Mouse (Mus musculus) T-helper 2 cell (primary cell): Measurements from ENCODE around the gene Ly75.

Experiments used
- in situ Hi-C: fragments of 300-600 bp; cut with MboI, MseI; formaldehyde crosslinking; loops from one replicate; pipeline ENCODE4 v1.15.1; 2025; ENCODE audit warnings: high pct_unique_total_duplicates

The Ly75 gene

DNA sequence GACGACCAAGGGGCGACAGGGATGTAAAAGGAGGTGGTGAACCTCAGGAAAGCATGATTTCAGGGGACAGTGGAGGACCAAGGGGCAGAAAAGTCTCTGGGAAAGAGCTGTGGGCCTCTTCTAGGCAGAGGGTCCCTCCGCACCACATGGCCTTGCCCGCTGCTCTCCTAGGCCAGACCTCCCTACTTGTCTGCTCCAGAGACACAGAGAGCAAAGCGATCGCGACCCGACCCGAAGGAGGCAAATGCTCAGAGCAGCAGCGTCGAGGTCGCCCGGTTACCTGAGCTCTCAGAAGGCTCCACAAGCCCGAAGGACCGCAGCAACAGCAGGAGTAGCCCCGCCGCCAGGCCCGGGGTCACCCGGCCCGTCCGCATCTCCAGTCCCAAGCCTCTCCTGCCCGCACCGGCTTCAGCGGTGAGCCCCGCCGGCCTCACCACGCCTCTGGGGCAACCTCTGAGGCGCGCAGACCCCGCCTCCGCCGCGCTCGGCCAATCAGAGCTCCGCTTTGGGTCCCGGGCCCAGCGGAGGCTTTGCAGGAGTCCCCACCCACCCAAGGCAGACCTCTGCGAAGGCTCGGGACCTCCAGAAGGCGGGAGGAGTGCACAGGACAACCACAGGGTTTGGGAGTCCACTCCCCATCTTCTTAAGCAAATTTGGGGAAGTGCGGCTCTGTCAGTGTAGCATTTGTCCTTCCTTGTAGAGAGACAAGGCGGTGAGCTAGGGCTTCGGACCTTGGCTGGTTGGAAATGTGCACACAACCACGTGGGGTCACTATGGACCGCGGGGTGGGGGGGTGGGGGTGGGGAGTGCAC lies at the start of gene Ly75:
Gene Ly75 (minus strand): TSS at position 446 of the 812 bp plus-strand sequence.
- in situ Hi-C loops, result no loop called here

DNA sequence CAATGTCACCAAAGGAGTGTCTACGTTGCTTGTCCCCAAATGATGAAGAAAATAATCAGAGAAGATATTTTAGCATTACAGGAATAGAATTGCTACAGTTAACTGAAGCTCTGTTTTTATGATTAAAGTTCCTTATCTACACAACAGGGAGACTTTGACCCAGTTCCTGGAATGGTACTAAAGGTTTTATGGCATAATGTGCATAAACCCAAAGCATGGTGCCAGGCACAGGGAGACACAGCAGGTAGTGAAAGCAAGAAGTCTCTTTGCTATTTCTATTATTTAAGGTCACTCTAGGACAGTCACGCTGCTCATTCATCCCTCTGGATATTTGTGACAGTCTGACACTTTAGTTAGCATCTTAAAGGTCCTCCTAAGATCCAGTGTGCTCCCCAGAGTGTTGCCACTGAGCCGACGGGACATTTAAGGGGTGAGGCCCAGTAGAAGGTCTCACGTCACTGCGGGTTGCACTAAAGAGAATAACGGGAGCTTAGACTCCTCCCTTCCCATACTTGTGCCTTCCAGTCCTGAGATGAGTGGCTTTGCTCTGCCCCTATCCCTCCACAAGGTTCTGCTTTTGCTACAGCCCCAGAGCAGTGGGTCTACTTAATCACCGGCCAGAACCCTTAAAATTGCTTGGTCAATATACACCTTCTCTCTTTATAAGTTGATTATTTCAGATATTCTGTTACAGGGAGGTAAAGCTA lies 47.4 kb upstream of the Ly75 start:
- in situ Hi-C loops, result no loop called here

DNA sequence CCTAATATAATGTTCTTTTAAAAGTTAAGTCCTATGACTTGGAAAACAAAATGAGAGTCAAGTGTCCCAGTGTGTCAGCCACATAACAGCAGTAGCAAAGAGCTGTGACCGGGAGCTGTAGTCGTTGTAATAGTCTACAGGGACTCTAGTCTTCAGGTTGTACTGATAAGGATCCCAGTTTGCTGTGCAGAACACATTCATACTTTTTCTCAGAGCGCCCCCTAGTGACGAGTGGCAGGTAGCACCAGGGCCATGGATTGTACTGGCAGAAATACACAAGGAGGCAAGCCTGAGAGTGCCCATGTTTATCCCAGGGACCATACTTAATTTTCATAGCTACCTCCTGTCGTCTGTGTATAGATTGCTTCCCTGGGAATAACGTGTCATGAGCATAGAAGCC lies 35.0 kb upstream of the Ly75 start:
- in situ Hi-C loops, result loop anchor here (5.0 kb wide), 1 partner anchor 61 kb away; no protein-coding TSS in a partner anchor

DNA sequence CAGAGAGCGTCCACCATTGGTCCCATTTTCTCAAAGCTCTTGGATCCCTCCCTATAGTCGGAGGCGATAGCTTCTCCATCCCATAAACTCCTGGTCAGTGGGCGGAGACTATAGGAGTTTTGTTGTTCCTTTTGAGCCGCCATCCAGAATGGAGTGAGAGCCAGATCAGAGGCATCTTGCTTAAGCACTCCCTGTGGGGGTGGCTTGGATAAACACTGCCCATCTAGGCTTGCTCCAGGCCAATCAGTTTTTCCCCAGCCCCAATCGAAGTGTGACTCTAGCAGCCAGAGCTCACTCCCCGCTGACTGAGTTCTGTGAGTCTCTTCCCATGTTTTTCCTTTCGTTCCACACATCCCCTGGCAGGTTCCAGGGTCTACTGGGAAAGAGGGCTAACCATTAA lies 31.2 kb upstream of the Ly75 start:
- in situ Hi-C loops, result no loop called here

DNA sequence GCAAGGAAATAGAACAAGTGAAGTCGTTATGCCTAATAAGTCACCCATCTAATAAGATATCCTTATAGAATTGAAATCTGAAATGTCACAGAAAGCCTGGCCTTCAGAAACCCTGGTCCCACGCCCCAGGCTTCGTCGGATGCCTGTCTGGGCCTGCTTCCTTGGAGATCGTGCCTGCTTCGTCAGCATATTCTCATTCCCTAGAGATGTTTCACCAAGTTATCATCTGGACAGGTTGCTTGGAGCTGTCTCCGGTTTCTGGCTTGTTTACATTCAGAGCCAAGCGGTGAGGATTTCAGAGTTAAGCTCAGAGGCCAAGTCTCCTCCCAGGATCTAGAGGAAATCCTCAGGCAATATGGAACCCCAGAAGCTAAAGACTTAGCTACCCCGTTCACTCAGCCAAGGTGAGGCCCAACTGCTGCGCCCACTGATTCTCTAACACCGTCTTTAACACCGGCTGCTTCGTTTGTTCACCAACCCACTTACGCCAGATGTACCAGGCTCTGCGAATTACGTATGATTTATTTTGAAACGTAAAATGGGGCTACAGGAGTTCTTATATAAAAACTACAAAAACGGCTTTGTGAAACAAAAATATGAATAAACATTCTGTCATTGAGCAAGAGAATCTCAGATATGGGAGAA lies 30.0 kb upstream of the Ly75 start:
- in situ Hi-C loops, result no loop called here

DNA sequence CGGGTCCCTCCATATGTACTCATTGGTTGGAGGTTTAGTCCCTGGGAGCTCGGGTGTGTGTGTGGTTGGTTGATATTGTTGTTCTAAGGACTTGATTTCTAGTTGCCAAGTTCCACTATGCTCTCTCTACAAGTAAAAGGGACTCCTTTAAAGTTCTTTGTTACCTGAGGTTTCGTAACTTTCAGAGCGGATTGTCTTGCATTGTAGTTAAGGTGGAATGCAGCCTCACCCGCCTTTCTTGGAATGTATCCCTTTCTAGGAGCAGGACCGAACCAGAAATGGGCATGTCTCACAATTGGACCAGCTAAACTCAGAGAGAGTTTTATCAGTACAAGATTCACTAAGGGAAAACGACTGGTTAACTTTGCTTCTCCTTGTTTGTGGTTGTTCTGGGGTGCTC lies 28.1 kb upstream of the Ly75 start:
- in situ Hi-C loops, result no loop called here

DNA sequence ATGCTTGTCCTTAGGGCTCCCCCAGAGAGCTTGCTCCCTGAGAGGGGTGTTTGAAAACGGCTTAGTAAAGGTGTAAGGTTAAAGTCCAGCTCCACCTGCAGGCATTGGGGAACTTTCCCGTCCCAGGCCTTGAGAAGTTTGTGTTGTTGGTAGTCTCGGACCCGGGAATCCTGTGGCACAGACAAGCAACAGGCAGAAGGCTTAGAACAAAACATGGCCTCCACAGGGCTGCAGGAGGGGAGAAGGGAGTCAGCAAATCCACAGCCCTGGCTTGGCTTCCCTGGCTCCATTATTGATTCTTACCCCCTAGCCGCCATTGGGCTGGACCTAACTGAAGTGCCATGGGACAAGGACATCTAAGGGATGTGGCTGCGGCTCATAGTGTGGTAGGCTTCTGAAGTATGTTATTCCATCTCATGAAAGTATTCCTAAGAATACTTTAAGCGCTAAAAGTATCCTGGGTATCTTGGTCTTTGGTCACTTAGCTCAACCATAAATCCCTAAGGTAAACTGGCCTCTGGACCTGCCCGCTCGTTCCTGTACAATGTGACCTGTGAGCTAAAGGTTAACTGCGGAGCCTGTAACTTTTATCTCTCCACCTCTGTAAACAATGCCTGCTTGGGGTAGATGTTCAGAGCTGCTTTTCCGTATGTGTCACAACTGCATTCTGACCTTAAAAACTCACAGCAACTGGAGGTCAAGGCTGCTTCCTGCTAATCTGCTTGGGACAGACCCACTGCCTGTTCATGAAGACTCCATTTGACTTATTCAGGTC lies 27.1 kb upstream of the Ly75 start:
- in situ Hi-C loops, result no loop called here

DNA sequence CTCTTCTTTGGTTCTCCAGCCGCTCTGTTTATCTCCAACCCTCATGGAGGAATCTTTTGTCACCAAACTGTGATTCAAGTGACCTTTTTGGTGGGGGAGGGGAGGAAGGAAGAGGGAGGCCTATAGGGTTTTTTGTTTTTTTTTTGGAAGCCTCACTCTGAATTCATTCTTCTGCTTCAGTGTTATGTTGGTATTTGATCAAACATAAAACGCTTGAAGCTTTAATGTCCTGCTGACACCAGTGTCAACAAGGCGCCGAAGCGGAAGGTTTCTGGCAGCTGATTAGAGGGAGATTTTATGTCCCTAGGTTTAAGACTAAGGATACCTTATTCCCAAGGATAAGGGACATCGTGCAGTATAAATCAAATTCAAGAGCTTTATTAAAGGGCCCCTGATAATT lies 26.1 kb upstream of the Ly75 start:
- in situ Hi-C loops, result no loop called here

DNA sequence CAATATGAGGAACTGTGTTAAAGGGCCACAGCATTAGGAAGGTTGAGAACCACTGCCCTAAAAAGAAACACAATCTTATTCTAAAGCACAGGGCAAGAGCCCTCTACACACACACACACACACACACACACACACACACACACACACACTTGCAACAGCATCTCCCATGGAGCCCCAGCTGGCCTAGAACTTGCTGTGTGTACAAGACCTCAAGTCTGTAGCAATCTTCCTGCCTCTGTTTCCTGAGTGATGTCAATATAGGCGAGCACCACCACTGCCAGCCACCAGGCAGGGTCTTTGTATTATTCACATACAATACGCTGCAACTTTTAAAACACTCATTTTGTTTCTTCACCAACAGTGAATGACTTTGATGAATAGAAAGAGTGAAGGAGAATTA lies 24.3 kb upstream of the Ly75 start:
- in situ Hi-C loops, result no loop called here

DNA sequence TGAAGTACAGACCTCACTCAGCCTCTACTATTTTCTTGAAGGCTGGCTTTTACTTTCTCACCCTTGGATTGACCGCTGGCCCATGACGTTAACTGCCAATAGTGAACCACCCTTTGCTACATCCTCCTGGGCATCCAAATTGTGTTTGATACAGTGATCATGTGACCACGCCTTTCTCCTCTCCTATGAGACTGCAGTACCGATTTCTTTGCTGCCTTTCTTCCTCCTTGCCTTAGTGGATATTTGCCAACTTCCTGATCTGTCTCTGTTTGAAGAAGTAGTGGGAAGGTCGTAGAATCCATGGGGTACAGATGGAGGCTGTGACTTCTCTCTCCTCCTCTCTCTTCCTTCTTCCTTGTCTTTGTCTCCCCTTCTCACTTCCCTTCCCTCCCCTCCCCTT lies 22.3 kb upstream of the Ly75 start:
- in situ Hi-C loops, result no loop called here

DNA sequence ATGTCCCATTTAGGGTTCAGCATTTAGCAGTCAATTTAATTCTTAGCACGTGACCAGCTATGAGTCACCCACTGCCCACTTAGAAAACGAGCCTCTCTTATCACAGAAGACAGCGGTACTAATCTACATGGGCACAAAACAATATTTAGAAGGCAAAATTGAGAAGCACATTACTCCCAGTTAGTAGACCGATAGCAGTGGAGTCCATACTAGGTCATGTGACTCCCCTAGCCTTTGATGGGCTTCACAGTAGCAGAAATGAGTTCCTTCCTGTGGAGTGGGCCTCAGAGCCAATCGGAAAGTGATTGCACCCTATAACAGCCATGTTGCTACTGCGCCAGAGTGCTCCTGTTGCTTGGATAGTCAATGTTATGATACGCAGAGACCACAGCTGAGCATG lies 21.7 kb upstream of the Ly75 start:
- in situ Hi-C loops, result no loop called here

DNA sequence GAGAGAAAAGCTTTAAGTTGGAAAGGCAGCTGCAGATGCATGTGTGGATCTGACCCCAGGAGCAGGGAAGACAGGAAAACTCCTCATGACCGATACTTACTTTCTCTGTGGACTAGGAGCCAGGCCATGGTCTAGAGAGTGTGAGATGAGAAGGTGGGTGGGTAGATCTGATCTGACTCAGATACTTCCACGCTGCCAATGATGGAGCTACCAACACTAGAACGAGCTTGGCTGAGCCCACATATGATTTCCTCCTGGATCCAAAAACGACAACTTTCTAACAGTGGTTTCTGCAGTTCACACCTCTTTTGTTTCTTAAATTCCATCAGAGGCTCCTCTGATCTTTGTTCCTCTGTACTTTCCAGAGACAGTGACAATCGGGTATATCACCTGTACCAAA lies 18.6 kb upstream of the Ly75 start:
- in situ Hi-C loops, result no loop called here

DNA sequence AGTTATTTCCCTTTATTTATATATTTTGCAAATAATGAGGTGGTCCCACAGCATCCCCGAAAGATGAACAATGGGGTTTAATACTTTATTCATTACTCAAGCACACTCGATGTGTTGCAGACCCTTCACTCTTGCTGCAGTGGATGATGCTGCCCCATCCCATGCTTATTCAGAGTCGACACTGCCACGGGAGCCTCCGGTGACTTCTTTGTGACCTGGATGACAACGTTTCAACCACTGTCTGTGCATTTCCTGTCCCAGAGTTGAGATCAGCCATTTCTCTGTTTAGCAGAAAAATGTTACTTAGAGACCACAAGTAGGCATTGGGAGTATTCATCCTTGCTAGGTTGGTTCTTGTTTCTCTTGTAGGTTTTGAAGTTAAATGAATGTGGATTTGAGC lies 10.7 kb upstream of the Ly75 start:
- in situ Hi-C loops, result no loop called here

DNA sequence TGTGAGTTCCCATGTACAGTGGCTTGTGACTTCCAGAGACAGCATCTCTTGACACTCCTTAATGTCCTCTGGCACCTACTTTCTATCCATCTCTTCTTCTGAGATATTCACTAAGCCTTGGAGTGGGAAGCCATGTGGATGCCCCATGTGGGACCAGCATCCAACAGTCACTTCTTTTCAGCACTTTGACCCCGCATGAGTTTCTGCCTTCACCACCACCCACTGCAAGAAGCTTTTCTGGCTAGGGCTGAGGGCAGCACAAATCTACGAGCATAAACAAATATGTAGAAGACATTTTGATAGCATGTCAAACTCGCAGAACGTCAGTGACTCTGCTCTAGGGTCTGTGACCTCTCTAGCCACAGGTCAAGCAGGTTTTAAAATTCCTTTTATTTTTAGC lies 9.2 kb upstream of the Ly75 start:
- in situ Hi-C loops, result no loop called here

DNA sequence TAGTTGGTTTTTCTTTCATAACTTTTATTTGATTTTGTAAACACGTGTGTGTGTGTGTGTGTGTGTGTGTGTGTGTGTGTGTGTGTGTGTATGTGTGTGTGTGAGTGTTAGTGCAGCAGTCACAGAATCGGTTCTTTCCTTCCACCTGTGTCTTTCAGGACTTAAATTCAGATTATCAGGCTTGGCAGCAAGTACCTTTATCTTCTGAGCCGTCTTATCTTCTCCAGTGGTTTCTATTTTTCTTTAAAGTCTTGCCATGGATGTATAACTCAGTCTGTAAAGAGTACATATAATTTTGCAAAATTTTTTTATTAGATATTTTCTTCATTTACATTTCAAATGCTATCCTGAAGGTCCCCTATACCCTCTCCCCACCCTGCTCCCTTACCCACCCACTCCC lies 4.3 kb upstream of the Ly75 start:
- in situ Hi-C loops, result no loop called here

DNA sequence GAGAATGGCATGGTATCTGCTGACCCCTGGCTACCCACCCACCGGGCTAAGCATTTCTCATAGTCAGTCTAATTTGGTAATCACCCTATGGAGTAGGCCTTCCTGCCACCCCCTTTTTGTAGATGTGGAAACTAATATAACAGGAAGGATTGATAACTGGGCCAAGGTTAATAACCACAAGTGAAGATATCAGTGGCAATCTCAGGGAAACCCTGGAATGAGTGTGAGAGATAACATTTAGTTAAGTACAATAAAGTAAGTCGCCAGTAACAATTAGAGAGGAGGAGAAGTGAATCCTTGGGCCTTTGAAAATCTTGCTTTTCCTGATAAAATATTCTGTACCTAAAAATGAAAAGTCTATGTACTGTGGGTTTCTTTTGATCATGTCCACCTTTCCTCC lies 3.7 kb upstream of the Ly75 start:
- in situ Hi-C loops, result no loop called here

DNA sequence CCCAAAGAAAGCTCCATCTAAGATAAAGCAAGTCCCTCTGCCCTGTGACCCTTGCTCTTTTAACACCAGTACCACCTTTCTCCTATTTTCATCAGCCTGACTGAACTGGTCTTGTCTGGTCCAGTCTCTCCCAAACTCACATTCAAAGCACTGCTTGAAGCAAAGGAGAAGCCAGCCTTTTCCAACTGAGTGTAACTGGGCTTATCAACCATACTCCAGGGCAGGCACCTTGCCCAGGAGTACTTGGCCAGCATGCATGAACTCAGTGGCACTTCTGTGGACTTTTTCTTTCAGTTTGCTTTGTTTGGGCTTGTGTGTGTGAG lies 1.6 kb upstream of the Ly75 start:
- in situ Hi-C loops, result no loop called here

DNA sequence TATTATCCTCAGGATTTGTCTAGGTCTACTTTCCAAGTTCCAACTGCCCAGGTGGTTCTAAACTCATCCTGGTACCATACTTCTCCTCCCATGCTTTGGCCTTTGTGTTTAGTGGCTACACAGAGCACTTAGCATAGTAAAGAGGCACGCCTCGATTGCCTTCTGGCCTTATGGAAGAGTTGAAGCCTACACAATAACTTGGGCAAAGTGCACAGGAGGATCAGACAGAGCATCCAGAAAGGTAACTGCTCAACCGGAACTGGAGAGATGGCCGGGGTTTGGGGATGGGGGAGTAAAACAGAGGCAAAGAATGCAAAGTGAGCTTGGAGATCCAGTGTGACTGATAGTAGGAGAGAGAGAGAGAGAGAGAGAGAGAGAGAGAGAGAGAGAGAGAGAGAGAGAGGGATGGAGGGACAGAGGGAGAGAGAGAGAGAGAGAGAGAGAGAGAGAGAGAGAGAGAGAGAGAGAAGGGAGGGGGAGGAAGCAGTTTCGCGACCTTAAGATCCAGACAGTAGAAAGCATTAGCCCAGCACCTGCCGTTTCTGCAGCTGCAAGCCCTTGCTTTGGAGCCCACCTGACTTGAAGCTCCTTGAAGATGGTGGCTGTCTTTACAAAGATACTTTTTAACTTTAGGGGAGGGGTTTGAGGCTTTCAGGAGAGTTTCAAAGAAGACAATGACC lies 1.1 kb upstream of the Ly75 start:
- in situ Hi-C loops, result no loop called here

DNA sequence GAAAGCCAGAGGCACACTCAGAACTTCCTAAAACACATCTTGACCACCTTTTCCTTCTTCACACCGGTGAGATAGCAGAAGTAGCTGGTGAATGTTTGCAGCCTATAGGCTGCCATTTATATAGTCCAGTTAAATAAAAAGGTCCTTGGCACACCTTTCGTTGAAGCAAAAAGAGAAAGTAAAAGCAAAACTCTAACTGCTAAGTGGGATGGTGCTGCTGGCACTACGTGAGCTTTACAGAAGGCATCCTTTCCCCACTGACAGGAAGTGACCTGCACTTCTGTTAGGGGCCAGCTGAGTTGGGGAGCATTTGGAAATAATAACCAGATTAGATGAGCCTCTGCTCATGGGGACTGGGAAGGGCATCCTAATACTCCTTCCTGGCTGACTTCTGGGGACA lies 757 bp downstream of the Ly75 start:
- in situ Hi-C loops, result no loop called here

DNA sequence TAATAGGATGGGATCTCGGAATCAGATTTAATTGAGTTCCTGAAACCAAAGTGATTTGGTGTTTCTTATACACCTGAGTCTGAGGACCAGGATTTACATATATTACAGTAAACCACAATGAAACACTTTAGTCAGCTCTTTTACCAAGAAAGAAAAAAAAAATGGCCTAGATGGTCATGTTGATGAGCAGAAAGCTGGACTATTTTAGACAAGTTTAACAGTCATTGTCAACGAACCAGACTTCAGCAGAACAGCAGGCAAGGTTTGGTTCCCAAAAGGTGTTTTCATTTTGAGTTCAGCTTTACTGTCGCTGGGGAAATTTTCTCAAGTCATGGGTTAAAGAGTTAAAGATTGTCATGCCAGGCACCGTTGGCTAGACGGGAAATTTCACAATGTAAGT lies 5.8 kb downstream of the Ly75 start:
- in situ Hi-C loops, result no loop called here

DNA sequence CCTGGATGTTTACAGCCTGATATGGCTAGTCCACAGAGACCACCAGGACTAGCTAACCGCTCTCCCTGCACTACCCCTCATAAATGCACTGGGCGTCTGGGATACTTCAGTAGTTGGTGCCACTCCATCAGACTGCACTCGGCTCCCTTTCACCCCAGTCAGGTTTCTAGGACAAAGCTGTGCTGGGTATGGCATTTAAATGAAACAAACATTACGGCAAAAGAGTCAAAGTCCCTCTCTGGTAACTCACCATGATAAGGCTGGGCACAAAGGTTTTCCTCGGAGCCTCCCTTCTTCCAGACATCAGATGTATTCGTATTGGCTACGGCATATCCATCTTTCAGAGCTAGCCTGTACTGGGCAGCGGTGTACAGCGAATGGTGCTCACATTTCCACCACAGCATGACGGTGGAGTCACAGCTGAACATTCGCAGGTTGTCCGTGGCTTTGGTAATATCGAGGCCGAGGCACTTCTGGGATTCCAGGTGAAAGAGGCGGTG lies 7.4 kb downstream of the Ly75 start:
- in situ Hi-C loops, result no loop called here

DNA sequence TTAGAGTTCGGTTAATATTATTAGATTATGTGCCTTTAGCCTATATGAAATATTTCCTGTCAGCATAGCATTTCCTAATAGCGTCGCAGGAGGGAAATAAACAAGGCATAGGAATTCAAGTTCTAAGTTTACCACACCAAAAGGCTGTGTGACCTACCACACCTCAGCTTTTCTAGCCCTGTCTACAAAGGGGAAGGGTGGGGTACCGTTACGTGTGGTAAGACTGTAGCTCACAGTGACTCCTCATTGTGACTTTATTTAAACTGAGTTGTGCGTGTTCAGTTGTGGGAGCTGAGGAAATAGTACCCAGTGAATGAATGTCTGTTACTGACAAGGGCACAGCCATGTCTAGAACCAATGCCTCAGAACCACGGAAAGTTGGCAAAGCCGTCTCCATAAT lies 8.0 kb downstream of the Ly75 start:
- in situ Hi-C loops, result no loop called here
